12 mouse cellular contexts compared by ENCODE assay signal in the genomic region with DNA sequence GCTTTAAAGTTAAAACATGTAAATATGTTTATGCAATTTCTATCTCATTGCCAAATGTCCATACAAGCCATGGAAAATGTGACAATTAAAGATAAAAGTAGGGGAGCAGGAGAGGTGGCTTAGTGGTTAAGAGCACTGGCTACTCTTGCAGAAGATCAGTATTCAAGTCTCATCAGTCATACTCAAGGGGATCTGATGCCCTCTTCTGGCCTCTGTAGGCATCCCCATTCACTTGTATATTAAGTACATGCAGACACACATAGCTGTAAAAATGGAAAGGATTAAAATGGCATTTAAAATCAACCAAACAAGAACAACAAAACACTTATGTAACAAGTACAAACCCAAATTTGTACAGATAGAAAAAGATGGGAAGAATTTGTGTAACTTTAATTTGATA. TPM values are rescaled to one million over a fixed set of nuclear protein-coding genes. Genes with fewer than 3 reads are reported as not detected.
DNase-seq lines count a peak whose midpoint lies in the region; ATAC-seq and TF ChIP-seq lines count a peak whose summit lies in the region.
"Had no signal": no experiment of that assay in that cellular context is flagged by ENCODE, and none has a peak within 500 bp of the region (broad histone marks: within the 10 kb centered on the region; RNA-seq: fewer than 3 reads in every experiment).

No protein-coding gene starts in this region.

- no peak overlapping the region for H3K4me2 ChIP-seq in kidney, postnatal 0 days (ENCODE audit: low read length)
- H3K4me2 ChIP-seq in kidney, embryonic 15.5 days: no peak overlapping the region
- H3K4me2 ChIP-seq: limb, embryonic 12.5 days; neural tube, embryonic 13.5 days had no signal

- no peak overlapping the region for H3K9ac ChIP-seq in kidney, postnatal 0 days (ENCODE audit: low read depth, low read length)
- no peak overlapping the region for H3K9ac ChIP-seq in kidney, embryonic 15.5 days
- H3K9ac ChIP-seq: limb, embryonic 12.5 days; neural tube, embryonic 13.5 days had no signal

- DNase-seq in kidney, postnatal 0 days (ENCODE audit: low spot score): no peak
- DNase-seq in 3134 (ENCODE audit: extremely low read depth, insufficient read length, low spot score) (peak; percentile 7), 3T3-L1 (ENCODE audit: low read depth, low spot score) (peak; percentile 51)
- DNase-seq in c-Kit-positive CD71-negative TER-119-negative erythroid progenitor cells, embryonic 14.5 days (ENCODE audit: low read depth): peak; percentile 12
- no peak for DNase-seq in left cerebral cortex, adult 18-20 months (ENCODE audit: low spot score in 2 of 2)
- DNase-seq in Muller cell, postnatal 12 days (ENCODE audit: inconsistent ontology term): no peak
- DNase-seq: gastrocnemius, postnatal 36 days; right cerebral cortex, postnatal 4 days had no signal

- H3K4me3 ChIP-seq in kidney, postnatal 0 days (replicated peaks; ENCODE audit: low read depth, low read length): no peak overlapping the region
- H3K4me3 ChIP-seq in kidney, embryonic 15.5 days (replicated peaks): no peak overlapping the region
- H3K4me3 ChIP-seq: limb, embryonic 12.5 days; megakaryocyte, embryonic 14.5 days; neural tube, embryonic 13.5 days had no signal

- H3K4me1 ChIP-seq in kidney, postnatal 0 days (replicated peaks; ENCODE audit: insufficient read depth, low read length): no peaks in the 10 kb centered on the region
- no peaks in the 10 kb centered on the region for H3K4me1 ChIP-seq in kidney, embryonic 15.5 days
- H3K4me1 ChIP-seq: limb, embryonic 12.5 days; neural tube, embryonic 13.5 days had no signal

- no peaks in the 10 kb centered on the region for H3K9me3 ChIP-seq in kidney, postnatal 0 days (replicated peaks; ENCODE audit: low read length)
- H3K9me3 ChIP-seq in kidney, embryonic 15.5 days (replicated peaks): no peaks in the 10 kb centered on the region
- H3K9me3 ChIP-seq: limb, embryonic 12.5 days; megakaryocyte, embryonic 14.5 days; neural tube, embryonic 13.5 days had no signal

- no peaks in the 10 kb centered on the region for H3K36me3 ChIP-seq in kidney, postnatal 0 days (ENCODE audit: insufficient read depth, low read length)
- H3K36me3 ChIP-seq in kidney, embryonic 15.5 days: no peaks in the 10 kb centered on the region
- H3K36me3 ChIP-seq: limb, embryonic 12.5 days; neural tube, embryonic 13.5 days had no signal

- H3K27me3 ChIP-seq in kidney, postnatal 0 days (ENCODE audit: insufficient read depth, low read length): no peaks in the 10 kb centered on the region
- no peaks in the 10 kb centered on the region for H3K27me3 ChIP-seq in kidney, embryonic 15.5 days
- H3K27me3 ChIP-seq: limb, embryonic 12.5 days; megakaryocyte, embryonic 14.5 days; neural tube, embryonic 13.5 days had no signal

- no peak for ATAC-seq in kidney, postnatal 0 days (replicated peaks; ENCODE audit: low FRiP score, low read depth)
- no peak for ATAC-seq in kidney, embryonic 15.5 days (replicated peaks; ENCODE audit: low FRiP score)

- peak; percentile 46 for TF ChIP-seq CTCF in kidney, postnatal 0 days (IDR thresholded peaks at IDR 0.05; ENCODE audit: low read depth)

- no peak overlapping the region for H3K27ac ChIP-seq in kidney, postnatal 0 days
- no peak overlapping the region for H3K27ac ChIP-seq in kidney, embryonic 15.5 days
- H3K27ac ChIP-seq: limb, embryonic 12.5 days; neural tube, embryonic 13.5 days had no signal

RNA-seq across cellular contexts. Expression of a gene that starts 54.2 kb away (rescaled TPM):
- 7.2 and 8.8 TPM in 2 replicates for polyA plus RNA-seq in kidney, postnatal 0 days (2015; fragmentation: Nextera tagmentation; extraction: Ambion mirVana)
- polyA plus RNA-seq in kidney, embryonic 15.5 days (2015; fragmentation: Nextera tagmentation; extraction: Ambion mirVana): 7.7 and 9.4 TPM in 2 replicates
- total RNA-seq in left cerebral cortex, adult 18-20 months (2021): 100 to 1,000 TPM; 201 to 216 TPM

Comparison
In these comparisons a context has a peak if more than half of its experiments do, and no peak if none do; other contexts are left out.
1. DNase-seq: peak in 3134 (single experiment), 3T3-L1 (single experiment) and c-Kit-positive CD71-negative TER-119-negative erythroid progenitor cells, embryonic 14.5 days (single experiment); none in kidney, postnatal 0 days (single experiment), left cerebral cortex, adult 18-20 months (0 of 2) and Muller cell, postnatal 12 days (single experiment).